Mouse (Mus musculus) cortical plate, adult 2 months (tissue): ENCODE data around the gene Gast. TPM values are rescaled to one million over a fixed set of nuclear protein-coding genes. Genes with fewer than 3 reads are reported as not detected.
"Not testable (repeated sequence)": the region's sequence is repeated elsewhere in the genome, so short reads cannot be mapped to it uniquely, and the experiment has no call there.

Experiments
- H3K27ac ChIP-seq: fragments of 200-500 bp; 2 replicates; pipeline ENCODE4 v1.5.1; 2012; ENCODE audit warnings: low read length, control low read depth, inconsistent platforms; ENCODE audit not compliant: insufficient read depth
- H3K4me1 ChIP-seq: fragments of 200-500 bp; 2 replicates; pipeline ENCODE4 v1.6.1; 2011; ENCODE audit warnings: low read length; ENCODE audit not compliant: control insufficient read depth, insufficient read depth
- H3K4me3 ChIP-seq: fragments of 200-500 bp; 2 replicates; pipeline ENCODE4 v1.5.1; 2011; ENCODE audit warnings: mild to moderate bottlenecking, low read length, control low read depth; ENCODE audit not compliant: insufficient read depth
- CTCF ChIP-seq: fragments of 200-500 bp; IDR thresholded peaks from 2 replicates; pipeline ENCODE4 v1.5.1; 2011; ENCODE audit warnings: mild to moderate bottlenecking, control low read depth, low read length; ENCODE audit not compliant: insufficient read depth; ENCODE audit errors: extremely low read depth
- POLR2A ChIP-seq: fragments of 200-500 bp; IDR thresholded peaks from 2 replicates; pipeline ENCODE4 v1.6.1; 2011; ENCODE audit warnings: mild to moderate bottlenecking, low read length, control low read depth; ENCODE audit not compliant: insufficient read depth; ENCODE audit errors: extremely low read depth
- polyA plus RNA-seq: library from polyadenylated mRNA; depleted of rRNA; stranded (reverse); fragments of >200 nt; gene quantifications from 2 replicates; pipeline ENCODE4 v1.2.3, GENCODE M21; 2012

Gast gene
- polyA plus RNA-seq, 1 experiment = 0.33 TPM

- Histone ChIP-seq H3K27ac (peak within 1 kb of the TSS; percentile 76), H3K4me3 (peak within 1 kb of the TSS; percentile 61), H3K4me1 (no peaks in the 10 kb centered on the region)
- TF ChIP-seq CTCF (no peak), POLR2A (peak; percentile 67)
Observed at GRCm38 (mm10) chr11:100319492-100320171, 14.6 kb upstream of the Gast start, which contains the start of gene Eif1. Eif1 (plus strand) TSS chr11:100319885.

- TF ChIP-seq CTCF (no peak), POLR2A (peak; percentile 76; the same call in 1 of the 2 replicates)
- Histone ChIP-seq H3K27ac (peak overlapping the region; percentile 76), H3K4me3 (peak overlapping the region; percentile 61), H3K4me1 (no peaks in the 10 kb centered on the region)
Observed at GRCm38 (mm10) chr11:100320172-100320630, 14.0 kb upstream of the Gast start.

- H3K4me1 ChIP-seq, H3K27ac ChIP-seq: not testable (repeated sequence)
- peak overlapping the region; percentile 61 for H3K4me3 ChIP-seq
Observed at GRCm38 (mm10) chr11:100320701-100321410, 13.4 kb upstream of the Gast start.

- not testable (repeated sequence) for H3K4me1 ChIP-seq, H3K27ac ChIP-seq
- peak overlapping the region; percentile 61; the same call in 1 of the 2 replicates for H3K4me3 ChIP-seq
Observed at GRCm38 (mm10) chr11:100321479-100322305, 12.5 kb upstream of the Gast start.

- no peak overlapping the region for H3K4me3 ChIP-seq
- no peak overlapping the region for H3K27ac ChIP-seq
- 0 out of 2 replicates have a peak, but pooled peaks cover 2% of the 10 kb centered on the region for H3K4me1 ChIP-seq
- no peak for TF ChIP-seq POLR2A
- TF ChIP-seq CTCF = no peak
Observed at GRCm38 (mm10) chr11:100322591-100323258, 11.5 kb upstream of the Gast start.

- TF ChIP-seq POLR2A (no peak), CTCF (peak; percentile 70)
Observed at GRCm38 (mm10) chr11:100323578-100323977, 10.6 kb upstream of the Gast start.

GRCm38 (mm10) chr11:100325062-100325629 is 9.1 kb upstream of the Gast start:
- Histone ChIP-seq H3K27ac (no peak overlapping the region), H3K4me3 (no peak overlapping the region), H3K4me1 (0 out of 2 replicates have a peak, but pooled peaks cover 2% of the 10 kb centered on the region)
- TF ChIP-seq CTCF (no peak), POLR2A (no peak)

More at GRCm38 (mm10) chr11:100323578-100323977, 10.6 kb upstream of the Gast start:
- Histone ChIP-seq H3K4me3 (no peak overlapping the region), H3K27ac (no peak overlapping the region), H3K4me1 (0 out of 2 replicates have a peak, but pooled peaks cover 2% of the 10 kb centered on the region)

- no peak for TF ChIP-seq CTCF
- TF ChIP-seq POLR2A = no peak
- Histone ChIP-seq H3K27ac (no peak overlapping the region), H3K4me3 (no peak overlapping the region), H3K4me1 (0 out of 2 replicates have a peak, but pooled peaks cover 2% of the 10 kb centered on the region)
Observed at GRCm38 (mm10) chr11:100327316-100327715, 6.9 kb upstream of the Gast start.

- H3K4me1 ChIP-seq = peaks cover 4% of the 10 kb centered on the region; the same call in 1 of the 2 replicates
- no peak overlapping the region for H3K4me3 ChIP-seq
- no peak overlapping the region for H3K27ac ChIP-seq
- no peak for TF ChIP-seq CTCF
- no peak for TF ChIP-seq POLR2A
Observed at GRCm38 (mm10) chr11:100327761-100328160, 6.4 kb upstream of the Gast start.
